Mouse (Mus musculus) C2C12 (cell line): ENCODE measurements around the gene Aicda.

Source experiments
- CEBPB ChIP-seq: IDR thresholded peaks from one replicate; pipeline ENCODE4 v1.6.1; 2011; ENCODE audit warnings: low read depth, mild to moderate bottlenecking, control low read depth, moderate library complexity
- CTCF ChIP-seq: IDR thresholded peaks from one replicate; pipeline ENCODE4 v1.5.1; 2011; ENCODE audit not compliant: control insufficient read depth, insufficient read depth, insufficient read length
- FOSL1 ChIP-seq: IDR thresholded peaks from one replicate; pipeline ENCODE4 v1.8.0; 2011; ENCODE audit warnings: mild to moderate bottlenecking, low read length; ENCODE audit not compliant: poor library complexity, insufficient read depth, severe bottlenecking
- MAX ChIP-seq: IDR thresholded peaks from one replicate; pipeline ENCODE4 v1.6.1; 2011; ENCODE audit warnings: mild to moderate bottlenecking, control low read depth
- MYOD1 ChIP-seq: IDR thresholded peaks from one replicate; pipeline ENCODE4 v1.6.1; 2011; ENCODE audit warnings: low read depth; ENCODE audit not compliant: control insufficient read depth, insufficient read length
- MYOG ChIP-seq: IDR thresholded peaks from one replicate; pipeline ENCODE4 v1.6.1; 2011; ENCODE audit not compliant: control insufficient read depth, insufficient read length; ENCODE audit errors: extremely low read depth
- USF1 ChIP-seq: IDR thresholded peaks from one replicate; pipeline ENCODE4 v1.6.1; 2011; ENCODE audit warnings: low read depth, mild to moderate bottlenecking, control low read depth, moderate library complexity

GRCm38 (mm10) chr6:122579086-122579485 is 25.5 kb downstream of the Aicda start:
- TF ChIP-seq USF1 (no peak), CTCF (no peak), MAX (no peak), CEBPB (no peak), FOSL1 (no peak), MYOG (no peak), MYOD1 (no peak)
